Mouse (Mus musculus): ENCODE data around the gene Acadvl. TPM values are rescaled to one million over a fixed set of nuclear protein-coding genes. Genes with fewer than 3 reads are reported as not detected.

The Acadvl gene
- polyA plus RNA-seq, 1 experiment from 2014 or later = 235 TPM

GRCm38 (mm10) chr11:69974907-69975306 lies 40.3 kb downstream of the Acadvl start:
- 89% methylated on average over 2 of the region's 2 CpGs for WGBS
- Histone ChIP-seq H3K4me3 (no peak overlapping the region), H3K27ac (no peak overlapping the region), H3K27me3 (no peaks in the 10 kb centered on the region), H3K36me3 (peaks cover 60% of the 10 kb centered on the region), H3K9me3 (replicated peaks) (no peaks in the 10 kb centered on the region), H3K4me2 (no peak overlapping the region), H3K4me1 (replicated peaks) (peaks cover 11% of the 10 kb centered on the region), H3K9ac (no peak overlapping the region)
- ATAC-seq (replicated peaks; ENCODE audit: insufficient number of reproducible peaks, insufficient read depth, low FRiP score, low read depth) = no peak

GRCm38 (mm10) chr11:69970775-69971174 lies 44.4 kb downstream of the Acadvl start:
- Histone ChIP-seq H3K9me3 (replicated peaks) (no peaks in the 10 kb centered on the region), H3K27ac (no peak overlapping the region), H3K9ac (no peak overlapping the region), H3K4me2 (no peak overlapping the region), H3K27me3 (peaks cover 22% of the 10 kb centered on the region), H3K4me3 (no peak overlapping the region), H3K36me3 (peaks cover 58% of the 10 kb centered on the region), H3K4me1 (replicated peaks) (peaks cover 12% of the 10 kb centered on the region)
- 77% methylated on average over 3 of the region's 3 CpGs for WGBS
- ATAC-seq (replicated peaks; ENCODE audit: insufficient number of reproducible peaks, insufficient read depth, low FRiP score, low read depth) = no peak

GRCm38 (mm10) chr11:69970222-69970621 lies 45.0 kb downstream of the Acadvl start:
- Histone ChIP-seq H3K27me3 (peaks cover 28% of the 10 kb centered on the region), H3K36me3 (peaks cover 54% of the 10 kb centered on the region)

GRCm38 (mm10) chr11:69968793-69969192 lies 46.4 kb downstream of the Acadvl start:
- no peak overlapping the region for H3K9ac ChIP-seq
- WGBS = 77% methylated on average over 4 of the region's 4 CpGs
- H3K9me3 ChIP-seq (replicated peaks) = no peaks in the 10 kb centered on the region
- H3K4me1 ChIP-seq (replicated peaks) = peaks cover 20% of the 10 kb centered on the region
- no peak overlapping the region for H3K27ac ChIP-seq
- H3K4me3 ChIP-seq = no peak overlapping the region
- H3K36me3 ChIP-seq = peaks cover 40% of the 10 kb centered on the region
- no peak overlapping the region for H3K4me2 ChIP-seq
- ATAC-seq (replicated peaks; ENCODE audit: insufficient number of reproducible peaks, insufficient read depth, low FRiP score, low read depth) = no peak
- peaks cover 42% of the 10 kb centered on the region for H3K27me3 ChIP-seq

More at GRCm38 (mm10) chr11:69970222-69970621, 45.0 kb downstream of the Acadvl start:
- ATAC-seq (replicated peaks; ENCODE audit: insufficient number of reproducible peaks, insufficient read depth, low FRiP score, low read depth) = no peak
- 79% methylated on average over 6 of the region's 6 CpGs for WGBS
- H3K4me3 ChIP-seq = no peak overlapping the region
- H3K4me1 ChIP-seq (replicated peaks) = peaks cover 16% of the 10 kb centered on the region
- H3K9ac ChIP-seq = no peak overlapping the region
- H3K4me2 ChIP-seq = no peak overlapping the region
- no peaks in the 10 kb centered on the region for H3K9me3 ChIP-seq (replicated peaks)
- H3K27ac ChIP-seq = no peak overlapping the region

GRCm38 (mm10) chr11:69966860-69967517 lies 48.2 kb downstream of the Acadvl start:
- Histone ChIP-seq H3K9me3 (replicated peaks) (no peaks in the 10 kb centered on the region), H3K27me3 (peaks cover 58% of the 10 kb centered on the region), H3K4me2 (peak overlapping the region; percentile 84), H3K9ac (peak overlapping the region; percentile 51), H3K4me1 (replicated peaks) (peaks cover 20% of the 10 kb centered on the region), H3K4me3 (peak overlapping the region; percentile 51), H3K36me3 (peaks cover 24% of the 10 kb centered on the region), H3K27ac (no peak overlapping the region)
- 36% methylated on average over 17 of the region's 17 CpGs for WGBS
- ATAC-seq (replicated peaks; ENCODE audit: insufficient number of reproducible peaks, insufficient read depth, low FRiP score, low read depth) = no peak

GRCm38 (mm10) chr11:69966006-69966859 lies 49.0 kb downstream of the Acadvl start:
- no peak overlapping the region for H3K27ac ChIP-seq
- peak overlapping the region; percentile 84 for H3K4me2 ChIP-seq
- peak overlapping the region; percentile 51 for H3K9ac ChIP-seq
- H3K36me3 ChIP-seq = peaks cover 23% of the 10 kb centered on the region
- peak overlapping the region; percentile 51 for H3K4me3 ChIP-seq
- 1% methylated on average over 53 of the region's 59 CpGs for WGBS
- ATAC-seq (replicated peaks; ENCODE audit: insufficient number of reproducible peaks, insufficient read depth, low FRiP score, low read depth) = peak; percentile 64
- H3K9me3 ChIP-seq (replicated peaks) = no peaks in the 10 kb centered on the region
- peaks cover 20% of the 10 kb centered on the region for H3K4me1 ChIP-seq (replicated peaks)
- peaks cover 65% of the 10 kb centered on the region for H3K27me3 ChIP-seq

GRCm38 (mm10) chr11:69965271-69966005 lies 49.8 kb downstream of the Acadvl start:
- 3% methylated on average over 49 of the region's 49 CpGs for WGBS
- 0 out of 2 replicates have a peak, but pooled peaks have one; percentile 12 for ATAC-seq (replicated peaks; ENCODE audit: insufficient number of reproducible peaks, insufficient read depth, low FRiP score, low read depth)
- H3K27me3 ChIP-seq = peaks cover 68% of the 10 kb centered on the region
- H3K4me1 ChIP-seq (replicated peaks) = peaks cover 20% of the 10 kb centered on the region
- no peak overlapping the region for H3K27ac ChIP-seq
- H3K36me3 ChIP-seq = peaks cover 23% of the 10 kb centered on the region
- H3K4me2 ChIP-seq = peak overlapping the region; percentile 84
- peak overlapping the region; percentile 51 for H3K4me3 ChIP-seq
- no peak overlapping the region for H3K9ac ChIP-seq
- H3K9me3 ChIP-seq (replicated peaks) = no peaks in the 10 kb centered on the region

- Histone ChIP-seq H3K4me1 (replicated peaks) (peaks cover 20% of the 10 kb centered on the region), H3K27ac (no peak within 1 kb of the TSS)
Measured at GRCm38 (mm10) chr11:69964650-69965270, 50.5 kb downstream of the Acadvl start, which contains the start of gene Cldn7. Gene Cldn7 (plus strand): TSS chr11:69964779.

GRCm38 (mm10) chr11:69961841-69962240 lies 53.4 kb downstream of the Acadvl start:
- Histone ChIP-seq H3K4me1 (replicated peaks) (peaks cover 18% of the 10 kb centered on the region), H3K9me3 (replicated peaks) (no peaks in the 10 kb centered on the region), H3K4me3 (no peak overlapping the region), H3K4me2 (no peak overlapping the region), H3K36me3 (no peaks in the 10 kb centered on the region), H3K9ac (no peak overlapping the region), H3K27ac (no peak overlapping the region), H3K27me3 (peaks cover 62% of the 10 kb centered on the region)
- ATAC-seq (replicated peaks; ENCODE audit: insufficient number of reproducible peaks, insufficient read depth, low FRiP score, low read depth) = no peak
- 38% methylated on average over 5 of the region's 5 CpGs for WGBS

More at GRCm38 (mm10) chr11:69964650-69965270, 50.5 kb downstream of the Acadvl start, which contains the start of gene Cldn7:
- H3K4me3 ChIP-seq = peak within 1 kb of the TSS; percentile 51
- 0 out of 2 replicates have a peak, but pooled peaks have one; percentile 6 for ATAC-seq (replicated peaks; ENCODE audit: insufficient number of reproducible peaks, insufficient read depth, low FRiP score, low read depth)
- H3K9ac ChIP-seq = no peak within 1 kb of the TSS
- peaks cover 68% of the 10 kb centered on the region for H3K27me3 ChIP-seq
- WGBS = 12% methylated on average over 24 of the region's 24 CpGs
- H3K9me3 ChIP-seq (replicated peaks) = no peaks in the 10 kb centered on the region
- H3K36me3 ChIP-seq = peaks cover 17% of the 10 kb centered on the region
- peak within 1 kb of the TSS; percentile 84 for H3K4me2 ChIP-seq

- Histone ChIP-seq H3K36me3 (no peaks in the 10 kb centered on the region), H3K4me3 (no peak overlapping the region), H3K27me3 (peaks cover 50% of the 10 kb centered on the region), H3K4me2 (no peak overlapping the region), H3K9me3 (replicated peaks) (no peaks in the 10 kb centered on the region), H3K4me1 (replicated peaks) (peaks cover 7% of the 10 kb centered on the region), H3K9ac (no peak overlapping the region), H3K27ac (no peak overlapping the region)
- no peak for ATAC-seq (replicated peaks; ENCODE audit: insufficient number of reproducible peaks, insufficient read depth, low FRiP score, low read depth)
- WGBS = 35% methylated on average over 5 of the region's 5 CpGs
Measured at GRCm38 (mm10) chr11:69960616-69961015, 54.6 kb downstream of the Acadvl start.

Data from heart, embryonic 15.5 days (tissue).